Mouse (Mus musculus) MEL (cell line): Measurements from ENCODE around the gene Dennd4a. TPM values are rescaled to one million over a fixed set of nuclear protein-coding genes. Genes with fewer than 3 reads are reported as not detected.
A peak's percentile ranks its signal among the peaks of the same experiment; 100 is the strongest.

Source experiments
- DNase-seq: peaks from one replicate; pipeline ENCODE4 v3.0.0; 2011; ENCODE audit warnings: low read depth, low spot score
- H3K27ac ChIP-seq: 2 replicates; pipeline ENCODE4 v1.5.1; 2012; ENCODE audit warnings: low read depth, mild to moderate bottlenecking, control low read depth, low read length, moderate library complexity; ENCODE audit not compliant: control insufficient read depth
- H3K27me3 ChIP-seq, 2 experiments: fragments of 150-350 bp in 1 of 2; sonication (generic) in 1 of 2; 2 replicates each; pipeline ENCODE4 v1.6.1; 2012; ENCODE audit warnings: low read length in 2 of 2, mild to moderate bottlenecking in 2 of 2, improper control_type of control experiment in 1 of 2, moderate library complexity in 1 of 2; ENCODE audit not compliant: insufficient read depth in 2 of 2, control insufficient read depth in 1 of 2
- H3K36me3 ChIP-seq, 2 experiments: 2 replicates each; pipeline ENCODE4 v1.6.1; 2012 to 2014; ENCODE audit warnings: low read length in 2 of 2, improper control_type of control experiment in 1 of 2, inconsistent platforms in 1 of 2, mild to moderate bottlenecking in 1 of 2; ENCODE audit not compliant: insufficient read depth in 2 of 2, control insufficient read depth in 1 of 2
- H3K4me1 ChIP-seq, 2 experiments: fragments of 150-350 bp in 1 of 2; sonication (generic) in 1 of 2; 2 replicates each; pipeline ENCODE4 v1.6.1; 2012; ENCODE audit warnings: low read length in 2 of 2, improper control_type of control experiment in 1 of 2, mild to moderate bottlenecking in 1 of 2; ENCODE audit not compliant: insufficient read depth in 2 of 2, control insufficient read depth in 1 of 2
- H3K4me3 ChIP-seq, 2 experiments: fragments of 150-350 bp in 1 of 2; sonication (generic) in 1 of 2; 2 replicates each; pipeline ENCODE4 v1.5.1; 2012; ENCODE audit warnings: low read depth in 2 of 2, low read length in 2 of 2, mild to moderate bottlenecking in 2 of 2, moderate library complexity in 2 of 2, control low read depth in 1 of 2, improper control_type of control experiment in 1 of 2; ENCODE audit not compliant: control insufficient read depth in 1 of 2, insufficient read depth in 1 of 2
- H3K79me2 ChIP-seq: 2 replicates; pipeline ENCODE4 v1.6.1; 2012; ENCODE audit warnings: mild to moderate bottlenecking, low read length, moderate library complexity; ENCODE audit not compliant: control insufficient read depth, poor library complexity, insufficient read depth
- H3K9ac ChIP-seq: 2 replicates; pipeline ENCODE4 v1.6.1; 2012; ENCODE audit warnings: low read depth, mild to moderate bottlenecking, control low read depth, low read length, moderate library complexity; ENCODE audit not compliant: control insufficient read depth, poor library complexity, severe bottlenecking
- H3K9me3 ChIP-seq: fragments of 150-350 bp; sonication (generic); replicated peaks from 2 replicates; pipeline ENCODE4 v1.6.1; 2012; ENCODE audit warnings: mild to moderate bottlenecking, low read length, improper control_type of control experiment, moderate library complexity; ENCODE audit not compliant: insufficient read depth
- CHD1 ChIP-seq: IDR thresholded peaks from 2 replicates; pipeline ENCODE4 v1.6.1; 2012; ENCODE audit warnings: low read depth, mild to moderate bottlenecking, inconsistent platforms, low read length, improper control_type of control experiment
- CHD2 ChIP-seq: IDR thresholded peaks from 2 replicates; pipeline ENCODE4 v1.6.1; 2011; ENCODE audit warnings: low read length, improper control_type of control experiment
- CTCF ChIP-seq, 3 experiments: IDR thresholded peaks in 2 of 3; conservative IDR thresholded peaks in 1 of 3; 2 replicates each; pipeline ENCODE4 v1.5.1; 2011 to 2012; ENCODE audit warnings: low read length in 3 of 3, low read depth in 2 of 3, mild to moderate bottlenecking in 2 of 3, improper control_type of control experiment in 1 of 3, inconsistent platforms in 1 of 3, mixed read lengths in 1 of 3, moderate library complexity in 1 of 3; ENCODE audit not compliant: control insufficient read depth in 1 of 3, insufficient read depth in 1 of 3, poor library complexity in 1 of 3, severe bottlenecking in 1 of 3
- ELF1 ChIP-seq: IDR thresholded peaks from 2 replicates; pipeline ENCODE4 v1.6.1; 2014; ENCODE audit warnings: low read depth, mild to moderate bottlenecking, inconsistent platforms, low read length, improper control_type of control experiment, moderate library complexity
- ETS1 ChIP-seq: IDR thresholded peaks from 2 replicates; pipeline ENCODE4 v1.6.1; 2012; ENCODE audit warnings: low read depth, mild to moderate bottlenecking, inconsistent platforms, low read length, improper control_type of control experiment, moderate library complexity
- GABPA ChIP-seq: IDR thresholded peaks from 2 replicates; pipeline ENCODE4 v1.6.1; 2012; ENCODE audit warnings: low read depth, mild to moderate bottlenecking, inconsistent platforms, low read length, improper control_type of control experiment, moderate library complexity
- KAT2A ChIP-seq: conservative IDR thresholded peaks from 2 replicates; pipeline ENCODE4 v1.6.1; 2012; ENCODE audit warnings: low read depth, low read length, improper control_type of control experiment, inconsistent platforms
- MAFK ChIP-seq: IDR thresholded peaks from 2 replicates; pipeline ENCODE4 v1.6.1; 2011; ENCODE audit warnings: low read depth, mild to moderate bottlenecking, low read length, improper control_type of control experiment, borderline replicate concordance
- MAZ ChIP-seq: IDR thresholded peaks from 2 replicates; pipeline ENCODE4 v1.6.1; 2012; ENCODE audit warnings: low read depth, mild to moderate bottlenecking, inconsistent platforms, low read length, improper control_type of control experiment
- NELFE ChIP-seq: IDR thresholded peaks from 2 replicates; pipeline ENCODE4 v1.6.1; 2011; ENCODE audit warnings: low read depth, low read length, improper control_type of control experiment
- POLR2A ChIP-seq, 2 experiments: IDR thresholded peaks; 2 replicates each; pipeline ENCODE4 v1.6.1; 2011 to 2012; ENCODE audit warnings: low read length in 2 of 2, mild to moderate bottlenecking in 2 of 2, control low read depth in 1 of 2, improper control_type of control experiment in 1 of 2, low read depth in 1 of 2, moderate library complexity in 1 of 2; ENCODE audit not compliant: control insufficient read depth in 1 of 2, insufficient read depth in 1 of 2, poor library complexity in 1 of 2
- POLR2AphosphoS2 ChIP-seq: IDR thresholded peaks from 2 replicates; pipeline ENCODE4 v1.6.1; 2011; ENCODE audit warnings: low read length, improper control_type of control experiment
- POLR2AphosphoS5 ChIP-seq: IDR thresholded peaks from 2 replicates; pipeline ENCODE4 v1.6.1; 2012; ENCODE audit warnings: low read depth, borderline replicate concordance, mild to moderate bottlenecking, inconsistent platforms, low read length, moderate library complexity, mixed read lengths
- RAD21 ChIP-seq: IDR thresholded peaks from 2 replicates; pipeline ENCODE4 v1.6.1; 2011; ENCODE audit warnings: mild to moderate bottlenecking, low read depth, low read length, improper control_type of control experiment
- RCOR1 ChIP-seq: IDR thresholded peaks from 2 replicates; pipeline ENCODE4 v1.6.1; 2012; ENCODE audit warnings: low read depth, mild to moderate bottlenecking, inconsistent platforms, low read length, improper control_type of control experiment
- SMC3 ChIP-seq: IDR thresholded peaks from 2 replicates; pipeline ENCODE4 v1.6.1; 2011; ENCODE audit warnings: low read depth, low read length, improper control_type of control experiment
- TBP ChIP-seq: IDR thresholded peaks from 2 replicates; pipeline ENCODE4 v1.8.0; 2011; ENCODE audit warnings: low read depth, low read length, improper control_type of control experiment
- TCF12 ChIP-seq: IDR thresholded peaks from 2 replicates; pipeline ENCODE4 v1.6.1; 2014; ENCODE audit warnings: low read depth, mild to moderate bottlenecking, inconsistent platforms, low read length, improper control_type of control experiment, moderate library complexity
- ZMIZ1 ChIP-seq: IDR thresholded peaks from 2 replicates; pipeline ENCODE4 v1.6.1; 2012; ENCODE audit warnings: low read depth, mild to moderate bottlenecking, inconsistent platforms, low read length, improper control_type of control experiment, moderate library complexity
- ZNF384 ChIP-seq: IDR thresholded peaks from 2 replicates; pipeline ENCODE4 v1.6.1; 2012; ENCODE audit warnings: low read depth, mild to moderate bottlenecking, inconsistent platforms, low read length, improper control_type of control experiment
- polyA plus RNA-seq, 2 experiments: library from polyadenylated mRNA; stranded (reverse) in 1 of 2; unstranded in 1 of 2; fragments of >175 nt in 1 of 2; fragments of >200 nt in 1 of 2; gene quantifications; 2 replicates each; pipeline versions ENCODE4 v1.2.1 to v1.2.4; 2012; ENCODE audit warnings: low replicate concordance in 2 of 2, low read depth in 1 of 2; ENCODE audit not compliant: insufficient read length in 2 of 2, insufficient read depth in 1 of 2, missing spikeins in 1 of 2
- total RNA-seq: library from RNA; depleted of rRNA; stranded (reverse); fragments of 300-350 nt; gene quantifications from 2 replicates; pipeline ENCODE4 v1.2.3, GENCODE M21; 2012

Gene Dennd4a
- total and polyA plus RNA-seq, 3 experiments, result 7.7 to 74.8 (median 24.9) TPM

GRCm38 (mm10) chr9:64834418-64834817, 23.3 kb downstream of the Dennd4a start (continued):
- TF ChIP-seq POLR2A (IDR thresholded peaks at IDR 0.05; ENCODE audit: control insufficient read depth in 1 of 2, insufficient read depth in 1 of 2, low read depth in 1 of 2, low read length in 2 of 2, poor library complexity in 1 of 2) (no peak), SMC3 (no peak), ZNF384 (no peak), POLR2AphosphoS5 (no peak), TBP (no peak)

GRCm38 (mm10) chr9:64845355-64845754, 34.2 kb downstream of the Dennd4a start:
- Histone ChIP-seq H3K27ac (no peak overlapping the region), H3K4me1 (peaks cover 0 to 7% of the 10 kb centered on the region in 2 experiments; a peak in 2 of 4 replicates), H3K9ac (no peak overlapping the region)
- DNase-seq, result peak; percentile 70
- TF ChIP-seq GABPA (peak; percentile 42; the same call in 1 of the 2 replicates), ETS1 (peak; percentile 53; the same call in 1 of the 2 replicates), MAFK (peak; percentile 84), POLR2AphosphoS2 (no peak), RAD21 (no peak), NELFE (no peak), CTCF (IDR thresholded peaks at IDR 0.05 in 2 of 3, conservative IDR thresholded peaks at IDR 0.05 in 1 of 3; ENCODE audit: control insufficient read depth in 1 of 3, insufficient read depth in 1 of 3, low read depth in 2 of 3, low read length in 3 of 3, poor library complexity in 1 of 3, severe bottlenecking in 1 of 3) (no peak), MAZ (no peak), CHD2 (no peak), RCOR1 (no peak), TCF12 (no peak), ELF1 (no peak), KAT2A (no peak)
- TF ChIP-seq, all 39 proteins: peak for 3
- no peak overlapping the region for H3K4me3 ChIP-seq
- no peaks in the 10 kb centered on the region for H3K79me2 ChIP-seq
- peaks cover 10 to 18% of the 10 kb centered on the region in 2 experiments for H3K36me3 ChIP-seq
- H3K9me3 ChIP-seq, result no peaks in the 10 kb centered on the region
- H3K27me3 ChIP-seq, result no peaks in the 10 kb centered on the region

GRCm38 (mm10) chr9:64849548-64849947, 38.4 kb downstream of the Dennd4a start:
- H3K79me2 ChIP-seq, result no peaks in the 10 kb centered on the region
- no peak for TF ChIP-seq POLR2AphosphoS5
- TF ChIP-seq CHD1, result no peak
- no peak for TF ChIP-seq ZMIZ1
- no peak for TF ChIP-seq CHD2
- TF ChIP-seq ETS1, result no peak
- TF ChIP-seq RCOR1, result no peak
- no peaks in the 10 kb centered on the region for H3K27me3 ChIP-seq
- H3K36me3 ChIP-seq, result peaks cover 11% of the 10 kb centered on the region in 2 experiments
- H3K27ac ChIP-seq, result no peak overlapping the region
- no peak overlapping the region for H3K4me3 ChIP-seq
- H3K9me3 ChIP-seq, result no peaks in the 10 kb centered on the region
- DNase-seq, result no peak
- H3K4me1 ChIP-seq, result peaks cover 0 to 7% of the 10 kb centered on the region in 2 experiments; a peak in 2 of 4 replicates
- H3K9ac ChIP-seq, result no peak overlapping the region
